Mouse (Mus musculus) bone marrow, adult 2 months (tissue): ENCODE data around the gene Sox15.
A peak's percentile ranks its signal among the peaks of the same experiment; 100 is the strongest.

Experiments used
- CTCF ChIP-seq: fragments of 200-500 bp; IDR thresholded peaks from 2 replicates; pipeline ENCODE4 v1.5.1; 2011; ENCODE audit warnings: low read length, control low read depth; ENCODE audit not compliant: control insufficient read depth, insufficient read depth
- POLR2A ChIP-seq: fragments of 200-500 bp; IDR thresholded peaks from 2 replicates; pipeline ENCODE4 v1.6.1; 2011; ENCODE audit warnings: low read depth, mild to moderate bottlenecking, control low read depth, low read length, borderline replicate concordance; ENCODE audit not compliant: control insufficient read depth

GRCm38 (mm10) chr11:69629802-69630201 is 25.3 kb upstream of the Sox15 start:
- TF ChIP-seq CTCF (peak; percentile 19), POLR2A (no peak)
